Mouse (Mus musculus) testis, postnatal 14 days (tissue): ENCODE data around the gene Slc24a3.

Source experiments
- DNase-seq: peaks from one replicate; pipeline ENCODE4 v3.0.0; 2021; ENCODE audit warnings: low spot score

Gene Slc24a3

DNA sequence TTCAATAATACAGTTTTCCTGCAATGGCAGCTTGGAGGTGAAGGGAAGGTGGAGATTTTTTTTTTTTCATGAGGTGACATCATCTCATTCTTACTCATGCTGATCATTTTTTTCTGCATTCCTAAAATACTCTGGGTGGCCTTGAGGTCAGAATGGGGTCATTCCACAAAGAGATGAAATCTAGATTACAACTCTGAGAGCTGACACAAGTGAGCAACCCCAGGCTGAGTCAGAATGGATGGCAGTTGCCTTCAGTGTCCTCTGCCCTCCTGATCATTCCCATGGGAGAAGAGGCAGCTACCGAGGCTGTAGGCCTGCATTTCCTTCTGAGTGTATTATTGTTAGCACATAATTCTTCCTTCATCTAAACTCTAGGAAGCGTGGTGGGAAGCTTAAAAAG, 116.2 kb downstream of the Slc24a3 start:
- DNase-seq: no peak

DNA sequence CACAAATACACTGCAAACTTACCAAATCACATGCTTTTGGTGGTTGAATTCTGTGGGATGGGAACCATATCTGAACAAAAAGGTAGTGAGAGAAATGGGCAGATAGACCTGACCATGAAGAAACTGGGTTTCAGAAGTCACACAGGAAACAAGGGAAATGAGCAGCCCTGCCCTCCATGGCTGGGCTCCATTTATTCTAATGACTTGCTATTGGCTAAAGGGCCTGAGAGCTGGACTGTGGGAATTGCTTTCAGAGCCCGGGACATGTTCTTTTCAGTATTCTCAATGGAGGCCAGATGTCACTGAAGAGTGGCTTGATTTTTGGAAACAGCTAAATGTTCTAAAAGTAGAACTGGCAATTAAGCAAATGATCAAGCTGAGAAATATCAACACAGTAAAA, 120.9 kb downstream of the Slc24a3 start:
- DNase-seq: no peak

DNA sequence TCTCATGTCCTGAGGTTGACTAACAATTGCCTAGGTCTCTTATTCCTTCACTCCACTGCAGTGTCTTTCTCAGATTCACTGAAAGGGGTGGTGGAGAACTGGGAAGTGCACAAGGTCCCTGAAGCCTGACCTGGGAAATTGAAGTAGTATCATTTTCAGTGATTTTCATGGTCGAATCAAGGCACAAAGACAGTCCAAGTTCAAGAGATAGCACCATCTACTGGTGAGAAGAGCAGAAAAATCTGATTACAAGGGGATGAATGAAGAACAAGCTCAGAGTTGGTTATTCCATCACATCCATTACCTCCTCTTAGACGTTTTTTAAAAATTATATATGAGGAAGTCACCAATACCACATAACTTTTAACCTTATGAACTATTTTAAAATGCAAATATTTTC, 123.9 kb downstream of the Slc24a3 start:
- no peak for DNase-seq

DNA sequence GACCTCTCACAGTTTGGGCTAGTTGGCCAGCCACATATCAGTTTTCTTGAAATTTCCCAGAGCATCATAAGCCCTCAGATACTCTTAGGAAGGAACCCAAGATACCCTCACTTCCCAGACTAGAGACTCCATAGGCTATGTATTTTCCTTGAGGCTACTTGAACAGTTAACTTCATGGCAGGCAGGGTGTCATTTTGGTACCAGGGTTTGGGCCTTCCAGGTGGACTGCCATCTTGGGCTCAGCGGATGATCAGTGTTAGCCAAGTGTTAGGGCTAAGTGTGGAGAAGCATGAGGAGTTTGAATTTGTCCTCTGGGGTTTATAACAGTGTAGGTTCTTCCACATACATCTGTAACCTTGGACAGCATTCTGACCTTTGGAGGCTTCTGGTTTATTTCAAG, 124.6 kb downstream of the Slc24a3 start:
- no peak for DNase-seq

DNA sequence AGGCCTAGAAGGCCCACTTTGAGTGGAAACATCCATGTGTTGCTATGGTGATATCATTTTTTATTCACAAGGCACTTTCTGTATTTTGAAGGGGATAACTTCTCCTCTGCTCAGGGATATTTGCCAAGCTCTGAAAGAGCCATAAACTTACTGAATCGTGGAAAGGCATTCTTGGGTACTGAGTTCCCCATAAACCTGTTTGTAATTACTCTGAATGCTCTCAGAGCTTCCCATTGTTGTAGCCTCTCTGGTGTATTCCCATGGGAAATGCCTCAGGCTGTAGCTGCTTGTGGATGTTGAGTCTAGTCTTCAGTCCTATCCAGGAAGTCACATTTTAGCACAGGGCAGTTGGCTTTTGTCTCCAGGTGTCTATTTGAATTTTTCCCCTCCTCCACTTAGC, 125.3 kb downstream of the Slc24a3 start:
- no peak for DNase-seq

DNA sequence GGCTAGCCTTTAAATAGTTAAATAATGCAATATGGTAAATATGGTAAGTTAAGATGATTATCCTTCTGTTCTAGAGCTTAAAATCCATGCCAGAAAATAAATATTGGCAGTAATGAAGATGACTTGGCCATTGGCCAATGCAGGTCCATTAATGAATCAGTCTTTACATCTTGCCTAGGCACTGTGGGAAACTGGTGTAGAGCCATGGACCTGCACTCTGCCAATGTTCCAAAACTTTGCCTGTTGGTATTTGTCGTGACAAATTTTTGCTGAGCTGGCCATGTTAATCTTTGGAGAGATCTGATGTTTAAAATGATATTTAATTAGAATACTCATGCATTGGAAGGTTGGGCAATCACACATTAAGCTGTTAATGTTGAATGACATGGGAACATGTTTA, 129.4 kb downstream of the Slc24a3 start:
- no peak for DNase-seq

DNA sequence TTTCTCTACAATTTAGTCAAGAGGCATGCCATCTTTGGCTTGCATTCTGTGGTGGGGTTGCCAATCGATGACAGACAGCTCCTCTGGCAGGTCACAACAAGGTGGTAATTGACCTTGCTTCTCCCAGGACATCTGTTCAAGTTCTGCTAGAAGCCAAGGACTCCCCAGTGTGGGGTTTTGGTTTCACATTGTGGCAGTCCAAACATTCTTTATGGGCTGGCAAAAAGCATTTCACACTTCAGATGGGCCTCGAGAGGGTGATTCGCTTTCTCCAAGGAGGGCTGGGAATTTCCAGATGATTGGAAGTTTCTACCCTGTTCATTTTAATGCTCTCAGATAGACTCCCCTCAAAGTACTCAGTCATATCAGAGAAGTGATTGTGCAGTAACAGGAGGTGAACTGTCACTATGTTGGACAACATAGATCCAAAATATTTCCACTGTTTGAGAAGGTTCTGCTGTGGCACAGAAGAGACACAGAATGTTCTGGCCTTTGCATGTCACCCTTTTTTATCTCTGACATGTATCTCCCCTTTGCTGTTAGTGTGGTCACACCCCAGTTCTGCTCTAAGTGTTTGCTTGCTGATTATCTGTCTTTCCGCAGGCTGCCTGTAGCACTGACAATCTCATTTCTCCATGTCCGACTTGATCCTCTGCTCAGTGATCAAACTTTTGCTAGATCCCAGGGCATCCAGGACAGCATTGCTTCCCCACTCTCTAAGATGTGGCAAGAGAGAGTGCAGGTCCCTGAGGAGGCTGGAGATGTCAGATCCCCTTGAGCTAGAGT, 132.6 kb downstream of the Slc24a3 start:
- no peak for DNase-seq

DNA sequence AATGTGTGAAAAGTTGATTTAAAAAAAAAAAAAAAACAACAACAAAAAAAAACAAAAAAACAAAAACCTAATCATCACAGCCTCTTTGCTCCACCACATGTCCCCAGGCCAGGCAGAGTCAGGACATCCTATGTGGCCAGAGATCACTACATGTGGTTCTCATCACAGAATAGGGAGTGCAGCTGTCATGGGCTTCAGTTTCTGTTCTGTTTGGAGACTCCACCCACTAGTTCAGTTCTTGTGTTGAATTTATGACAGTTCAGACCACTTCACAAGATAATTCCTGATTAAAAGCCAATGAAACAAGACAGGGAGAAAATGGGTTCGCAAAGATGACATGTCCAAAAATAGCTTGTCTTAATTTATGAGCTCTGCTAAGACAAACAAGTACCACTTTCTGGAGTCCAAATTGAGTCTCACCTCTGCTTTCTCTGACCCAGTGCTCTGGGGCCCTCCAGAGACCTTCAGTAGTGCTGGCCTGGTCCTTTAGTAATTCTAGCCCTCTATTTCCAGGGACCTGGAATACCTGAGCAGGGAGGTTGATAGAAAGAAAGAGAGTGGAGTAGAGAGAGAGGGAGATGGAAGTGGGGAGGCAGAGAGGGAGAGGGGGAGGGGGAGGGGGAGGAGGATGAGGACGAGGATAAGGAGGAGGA, 139.8 kb downstream of the Slc24a3 start:
- DNase-seq: no peak

DNA sequence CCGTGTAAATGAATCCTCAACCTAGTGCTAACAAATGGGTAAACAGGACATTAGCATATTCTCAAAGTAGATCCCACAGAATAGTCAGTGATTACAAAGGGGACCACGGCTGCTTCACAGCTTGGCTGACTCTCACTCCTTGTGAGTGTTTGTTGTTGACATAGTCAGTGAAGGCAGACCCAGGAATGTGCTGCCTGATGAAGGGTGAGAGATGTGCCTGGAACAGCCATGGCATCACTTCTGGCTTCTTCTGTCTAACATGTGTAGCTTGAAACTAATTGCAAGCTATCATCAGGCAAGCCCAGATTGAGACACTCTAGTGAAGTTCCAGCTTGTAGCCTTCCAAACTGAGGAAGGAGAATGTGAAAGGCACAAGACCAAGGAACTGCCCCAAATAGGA, 151.4 kb downstream of the Slc24a3 start:
- DNase-seq: no peak

DNA sequence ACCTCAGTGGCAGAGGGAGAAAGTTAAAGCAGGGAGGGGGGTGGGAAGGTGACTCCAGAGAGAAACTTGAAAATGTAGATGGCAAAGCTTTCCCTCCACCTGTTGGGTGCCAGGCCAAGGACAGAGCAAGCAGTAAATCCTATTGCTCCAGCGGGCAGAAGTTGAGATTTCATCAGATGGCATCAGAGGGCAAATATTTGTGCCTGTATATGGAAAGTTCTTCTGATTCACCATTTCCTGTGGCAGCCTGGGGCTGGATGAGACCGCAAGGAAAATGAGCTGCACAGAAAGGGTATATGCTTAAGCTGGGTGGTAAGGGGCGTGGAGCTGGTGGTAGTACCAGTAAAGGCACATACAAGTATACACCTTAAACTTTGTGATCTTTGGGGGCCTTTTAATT, 153.7 kb downstream of the Slc24a3 start:
- DNase-seq: no peak

DNA sequence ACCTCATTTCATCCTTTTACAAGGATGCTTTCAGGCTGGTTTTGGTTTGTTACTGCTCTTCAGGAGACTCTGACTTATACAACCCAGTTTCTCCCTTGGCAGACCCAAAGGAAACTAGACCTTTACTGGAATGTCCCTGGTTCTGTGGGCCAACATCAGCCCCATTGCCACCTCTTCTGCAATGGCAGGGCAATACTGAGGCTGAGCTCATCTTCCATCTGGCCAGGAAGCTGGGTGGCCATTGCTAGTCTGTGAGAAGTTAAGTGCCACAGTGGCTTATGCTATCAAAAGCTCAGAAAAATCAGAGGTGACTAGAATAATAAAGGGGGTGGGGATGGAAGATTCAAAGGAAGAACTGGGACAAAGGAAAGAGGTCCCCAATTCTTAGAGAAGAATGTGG, 154.2 kb downstream of the Slc24a3 start:
- DNase-seq: no peak

DNA sequence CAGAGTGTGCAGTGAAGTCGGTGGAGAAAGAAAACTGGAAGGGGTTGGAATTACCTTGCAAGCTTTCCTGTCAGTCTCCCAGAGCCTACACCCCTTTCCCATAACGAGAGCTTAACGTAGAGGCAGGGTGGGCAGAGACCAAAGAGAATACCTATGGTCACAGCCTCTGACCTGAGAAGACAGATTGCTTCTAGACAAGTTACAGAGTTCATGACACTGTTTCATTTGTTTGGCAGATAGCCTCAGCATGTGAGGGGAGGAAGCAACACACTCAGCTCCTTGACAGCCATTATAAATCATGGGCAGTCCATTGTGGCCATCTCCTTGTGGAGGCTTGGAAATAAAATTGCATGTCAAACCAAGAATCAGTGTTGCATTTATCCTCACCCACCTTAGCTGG, 156.9 kb downstream of the Slc24a3 start:
- no peak for DNase-seq

DNA sequence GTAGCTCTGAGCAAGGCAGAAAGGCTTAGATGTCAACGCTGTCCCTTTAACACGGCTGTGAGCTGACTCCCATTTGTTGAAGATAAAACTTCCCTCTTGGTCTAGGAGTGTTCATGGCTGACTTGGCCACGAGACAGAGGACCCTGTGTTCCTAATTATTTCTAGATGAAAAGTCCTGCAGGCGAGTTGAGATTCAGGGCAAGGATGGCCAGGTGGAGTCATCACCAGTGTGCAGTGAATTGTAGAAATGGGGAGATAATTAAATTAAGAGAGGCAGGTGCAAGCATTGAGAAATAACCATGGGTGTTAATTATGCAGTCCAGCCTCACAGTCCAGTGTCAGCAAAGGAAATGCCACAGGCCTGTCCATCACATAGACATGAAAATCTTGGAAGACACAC, 158.3 kb downstream of the Slc24a3 start:
- no peak for DNase-seq

DNA sequence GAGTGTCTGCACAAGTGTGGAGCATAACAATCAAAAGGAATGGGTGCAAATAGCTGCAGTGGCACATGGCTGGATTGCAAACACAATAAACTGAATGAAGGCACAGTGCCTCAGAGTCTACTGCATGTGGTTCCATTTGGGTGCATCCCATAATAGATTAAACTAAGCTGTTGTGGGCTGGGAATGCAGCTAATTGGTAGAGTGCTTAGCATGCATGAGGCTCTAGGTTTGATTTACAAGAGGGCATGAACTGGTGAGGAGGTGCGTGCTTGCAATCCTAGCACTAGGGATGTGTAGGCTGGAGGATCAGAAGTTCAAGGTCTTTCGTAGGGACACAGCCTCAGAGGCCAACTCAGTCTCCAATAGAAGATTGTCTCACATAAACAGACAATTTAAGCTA, 159.0 kb downstream of the Slc24a3 start:
- DNase-seq: no peak

DNA sequence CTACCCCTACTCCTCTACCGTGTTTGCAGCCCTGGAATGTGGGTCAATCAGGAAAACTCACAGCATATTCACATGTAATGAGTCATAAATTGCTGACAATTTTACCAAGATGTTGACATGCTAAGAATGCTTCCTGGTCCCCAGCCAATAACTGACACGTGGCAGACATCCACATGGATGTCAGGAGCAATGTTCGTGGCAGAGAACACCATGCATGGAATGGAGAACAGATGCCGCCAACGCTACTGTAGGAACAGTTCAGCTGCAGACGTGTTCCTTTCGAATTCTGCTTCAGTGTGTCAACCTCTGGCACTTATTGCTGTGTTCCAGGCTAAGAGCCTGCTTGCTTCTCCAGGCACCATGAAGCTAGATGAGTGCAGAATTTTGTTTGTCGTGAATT, 162.2 kb downstream of the Slc24a3 start:
- DNase-seq: no peak

DNA sequence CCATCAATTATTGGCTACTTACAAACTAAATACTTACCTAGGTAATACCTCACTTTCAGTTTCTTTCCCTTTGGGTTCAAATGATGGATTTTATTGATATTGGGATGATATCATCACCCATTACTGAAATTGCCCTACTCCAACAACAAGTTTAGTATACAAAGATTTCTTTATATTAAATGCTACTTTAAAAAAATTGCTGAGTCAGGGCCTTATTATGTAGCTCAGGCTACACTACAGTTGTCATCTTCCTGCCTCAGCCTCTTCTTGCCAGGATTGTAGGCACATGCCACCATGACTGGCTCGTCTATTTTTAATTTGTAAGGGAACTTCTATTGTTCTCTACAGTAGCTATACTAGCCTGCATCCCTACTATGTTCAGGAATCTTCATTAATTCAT, 164.0 kb downstream of the Slc24a3 start:
- DNase-seq: no peak

DNA sequence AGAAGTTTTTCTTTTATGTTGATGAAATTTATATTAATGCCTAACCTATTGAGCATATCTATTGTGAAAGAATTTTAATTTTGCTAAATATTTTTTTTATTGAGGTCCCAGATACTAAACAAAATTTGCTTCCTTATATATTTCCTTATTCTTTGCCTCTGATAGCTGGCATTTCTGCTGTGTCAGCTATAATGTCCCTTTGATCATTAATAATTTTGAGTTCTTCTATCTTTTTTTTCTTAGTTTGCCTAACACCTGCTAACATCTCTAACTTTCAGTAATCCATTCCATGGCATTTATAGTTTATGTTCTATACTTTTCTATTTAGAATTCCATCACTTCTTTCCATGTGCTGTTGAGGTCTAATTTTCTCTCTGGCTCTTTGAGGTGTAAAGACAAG, 165.9 kb downstream of the Slc24a3 start:
- no peak for DNase-seq

DNA sequence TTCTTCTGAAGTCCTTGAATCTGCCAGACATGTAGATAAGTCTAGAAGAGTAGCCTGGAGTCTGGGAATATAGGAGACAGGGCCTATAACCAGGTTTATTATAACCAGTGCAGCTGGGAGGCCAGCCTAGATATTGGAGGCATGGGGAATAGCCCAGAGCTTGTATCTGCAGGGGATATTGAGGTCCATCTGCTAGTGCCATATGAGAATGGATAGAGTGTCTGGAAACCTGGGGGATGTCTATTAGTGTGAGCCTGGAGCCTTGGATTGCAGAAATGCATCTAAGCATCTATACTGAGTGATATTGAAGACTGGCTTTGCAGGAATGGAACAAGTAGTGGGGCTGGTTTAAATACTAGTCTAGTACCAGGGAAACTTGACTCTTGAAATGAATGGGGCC, 168.9 kb downstream of the Slc24a3 start:
- DNase-seq: no peak

DNA sequence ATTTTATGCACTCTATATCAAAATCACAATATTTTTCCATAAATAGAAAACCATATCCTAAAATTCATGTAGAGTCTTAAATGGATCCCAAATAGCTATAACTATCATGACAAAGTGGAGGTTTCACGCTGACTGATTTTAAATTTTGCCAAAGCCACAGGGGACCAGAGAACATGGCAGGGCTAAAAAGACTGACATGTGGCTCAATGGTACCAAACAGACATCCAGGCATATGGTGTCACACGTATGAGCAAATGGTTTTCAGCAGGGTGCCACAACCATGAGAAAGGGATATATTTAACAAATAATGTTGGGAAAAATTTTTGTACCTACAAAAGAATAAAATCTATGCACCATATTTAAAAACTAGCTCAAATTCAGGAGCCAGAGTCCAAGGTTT, 173.3 kb downstream of the Slc24a3 start:
- no peak for DNase-seq

DNA sequence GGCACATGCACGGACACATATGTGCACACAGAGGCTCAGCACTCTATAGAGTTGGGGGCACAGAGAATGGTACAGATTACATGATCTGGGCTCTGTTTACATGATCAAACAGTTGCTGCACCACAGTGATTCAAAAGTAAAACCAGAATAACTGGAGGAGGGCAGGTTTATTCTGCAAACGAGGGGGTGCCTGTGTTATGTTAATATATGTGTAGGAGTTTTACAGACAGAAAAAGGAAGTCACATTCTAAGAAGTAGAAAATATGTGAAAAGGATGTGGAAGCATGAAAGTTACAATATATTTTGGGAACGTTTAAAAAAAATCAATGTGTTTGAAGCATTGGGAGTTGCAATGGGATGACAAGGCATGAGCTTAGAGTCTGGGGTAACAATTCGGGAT, 175.4 kb downstream of the Slc24a3 start:
- no peak for DNase-seq

DNA sequence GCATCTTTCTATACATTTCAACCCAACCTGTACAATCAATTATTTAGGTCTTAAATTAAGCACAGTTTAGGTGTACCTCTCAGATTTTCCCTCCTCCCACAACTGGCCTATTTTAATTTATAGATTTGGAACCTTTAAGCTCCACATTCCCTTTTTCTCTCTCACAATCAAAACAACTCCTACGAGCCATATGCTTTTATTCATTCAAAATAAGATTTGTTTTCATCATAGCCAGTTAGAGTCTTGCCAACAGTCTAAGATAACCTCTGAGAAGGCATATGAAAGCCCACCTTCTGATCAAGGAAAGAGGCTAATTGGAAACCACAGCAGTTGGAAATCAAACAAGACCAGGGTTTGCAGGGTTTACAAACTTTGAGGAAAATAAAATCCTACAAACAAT, 177.0 kb downstream of the Slc24a3 start:
- DNase-seq: no peak

DNA sequence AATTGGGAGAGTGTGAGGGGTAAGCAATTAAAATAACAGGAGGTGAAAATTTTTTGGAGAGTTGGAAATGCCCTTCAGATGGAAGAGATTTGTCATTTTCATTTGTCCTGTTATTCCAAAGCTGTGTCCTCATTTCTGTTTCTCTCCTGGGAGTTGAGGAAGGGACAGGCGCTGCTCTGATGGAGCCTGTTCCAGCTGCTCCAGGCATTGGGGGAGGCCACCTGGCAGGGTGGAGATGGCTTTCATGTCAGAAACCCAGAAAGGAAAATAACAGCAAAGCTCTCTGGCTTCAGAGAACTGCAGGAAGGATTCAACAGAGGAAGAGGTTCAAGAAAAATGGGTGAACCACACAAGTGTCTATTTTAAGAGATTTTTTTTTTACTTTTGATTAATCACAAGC, 186.2 kb downstream of the Slc24a3 start:
- no peak for DNase-seq

DNA sequence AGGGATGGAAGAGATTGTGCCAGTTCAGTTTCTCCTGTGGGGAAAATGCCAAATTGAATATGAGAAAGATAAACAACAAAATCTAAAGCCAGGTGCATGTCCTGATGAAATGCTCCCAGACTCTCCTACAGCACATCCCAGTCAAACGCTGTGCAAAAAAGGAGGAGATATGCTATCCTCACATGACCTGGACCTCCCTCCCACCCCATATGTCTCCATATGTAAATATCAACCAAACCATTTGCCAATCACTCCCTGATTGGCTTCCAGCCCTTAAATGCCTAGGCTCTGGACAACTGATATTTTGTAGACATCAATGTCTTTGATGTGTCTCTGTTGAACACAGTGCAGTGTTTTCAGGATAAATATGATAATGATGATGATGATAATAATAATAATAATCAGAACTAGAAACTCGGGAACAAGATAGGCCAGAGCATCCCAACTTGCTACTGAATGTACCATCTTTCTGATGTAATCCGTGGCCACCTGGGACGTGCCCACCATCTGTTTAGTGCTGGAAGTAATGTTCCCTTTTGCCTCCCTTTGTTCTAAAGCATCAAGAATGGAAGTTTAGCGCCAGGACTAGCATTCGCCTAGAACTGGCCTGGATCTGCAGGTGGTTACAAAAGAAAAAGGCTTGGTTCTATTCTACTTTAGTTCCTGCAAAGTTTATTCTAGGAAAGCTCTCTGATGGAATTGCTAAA, 190.8 kb downstream of the Slc24a3 start:
- no peak for DNase-seq
